Mouse (Mus musculus) intestine, postnatal 0 days (tissue): ENCODE measurements around the gene Ranbp10. TPM values are rescaled to one million over a fixed set of nuclear protein-coding genes. Genes with fewer than 3 reads are reported as not detected.
A peak's percentile ranks its signal among the peaks of the same experiment; 100 is the strongest.

ENCODE experiments used
- ATAC-seq: fragments of 200-750 bp; cut with Nextera tagmentation; 2 replicates; pipeline ENCODE4 v1.8.0; 2017; ENCODE audit warnings: mild to moderate bottlenecking, moderate TSS enrichment, moderate library complexity
- H3K27ac ChIP-seq: fragments of 300-500 bp; sonication (generic); 2 replicates; pipeline ENCODE4 v1.5.1; 2014; ENCODE audit warnings: mild to moderate bottlenecking, low read depth, low read length, moderate library complexity
- H3K27me3 ChIP-seq: fragments of 300-500 bp; sonication (generic); replicated peaks from 2 replicates; pipeline ENCODE4 v1.6.1; 2014; ENCODE audit warnings: low read length, mixed read lengths; ENCODE audit not compliant: control insufficient read depth, insufficient read depth
- H3K36me3 ChIP-seq: fragments of 300-500 bp; sonication (generic); 2 replicates; pipeline ENCODE4 v1.6.1; 2014; ENCODE audit warnings: mild to moderate bottlenecking, moderate library complexity; ENCODE audit not compliant: control insufficient read depth, insufficient read depth
- H3K4me1 ChIP-seq: fragments of 300-500 bp; sonication (generic); replicated peaks from 2 replicates; pipeline ENCODE4 v1.6.1; 2014; ENCODE audit warnings: antibody characterized with exemption, low read length, mixed read lengths; ENCODE audit not compliant: control insufficient read depth, insufficient read depth
- H3K4me2 ChIP-seq: fragments of 300-500 bp; sonication (generic); replicated peaks from 2 replicates; pipeline ENCODE4 v1.6.1; 2014; ENCODE audit warnings: low read depth, mild to moderate bottlenecking, moderate library complexity
- H3K4me3 ChIP-seq: fragments of 300-500 bp; sonication (generic); 2 replicates; pipeline ENCODE4 v1.5.1; 2014; ENCODE audit warnings: low read depth, low read length
- H3K9ac ChIP-seq: fragments of 300-500 bp; sonication (generic); 2 replicates; pipeline ENCODE4 v1.6.1; 2014; ENCODE audit warnings: mild to moderate bottlenecking, low read depth, low read length
- H3K9me3 ChIP-seq: fragments of 300-500 bp; sonication (generic); 2 replicates; pipeline ENCODE4 v1.6.1; 2016; ENCODE audit warnings: mixed run types; ENCODE audit not compliant: control insufficient read depth
- CTCF ChIP-seq: sonication (generic); IDR thresholded peaks from 2 replicates; pipeline ENCODE4 v1.5.1; 2016; ENCODE audit warnings: low read depth, mild to moderate bottlenecking, control low read depth, antibody characterized with exemption, moderate library complexity
- WGBS: fragments of 180-500 bp; shearing (Covaris S2); extraction: QIAGEN DNeasy Blood & Tissue Kit; methylation state at CpG from one replicate; pipeline ENCODE4 v1.1.7; 2014; 5-methylcytosine and 5-hydroxymethylcytosine counted together
- polyA plus RNA-seq: library from polyadenylated mRNA; unstranded; fragments of >200 nt; fragmentation: Nextera tagmentation; extraction: Ambion mirVana; gene quantifications from 2 replicates; pipeline ENCODE4 v1.2.1, GENCODE M21; 2015

The Ranbp10 gene
- polyA plus RNA-seq, 1 experiment from 2014 or later = 4.1 TPM

- no peak overlapping the region; the same call in 1 of the 2 replicates for H3K27ac ChIP-seq
- no peak for TF ChIP-seq CTCF
- no peak overlapping the region for H3K4me2 ChIP-seq
- peaks cover 76% of the 10 kb centered on the region for H3K36me3 ChIP-seq
- no peaks in the 10 kb centered on the region for H3K4me1 ChIP-seq
- no peak overlapping the region for H3K9ac ChIP-seq
- H3K4me3 ChIP-seq = no peak overlapping the region
- no peaks in the 10 kb centered on the region for H3K9me3 ChIP-seq
- ATAC-seq = no peak
- WGBS = 92% methylated on average over 12 of the region's 12 CpGs
- no peaks in the 10 kb centered on the region for H3K27me3 ChIP-seq
Measured at GRCm38 (mm10) chr8:105771398-105772175, 55.6 kb downstream of the Ranbp10 start.

- H3K36me3 ChIP-seq = peaks cover 67% of the 10 kb centered on the region
- H3K4me3 ChIP-seq = no peak overlapping the region
- peak; percentile 76 for TF ChIP-seq CTCF
- no peak overlapping the region for H3K4me2 ChIP-seq
- 83% methylated on average over 1 of the region's 1 CpGs for WGBS
- no peak for ATAC-seq
- no peak overlapping the region for H3K27ac ChIP-seq
- H3K9me3 ChIP-seq = no peaks in the 10 kb centered on the region
- H3K4me1 ChIP-seq = no peaks in the 10 kb centered on the region
- no peak overlapping the region for H3K9ac ChIP-seq
- no peaks in the 10 kb centered on the region for H3K27me3 ChIP-seq
Measured at GRCm38 (mm10) chr8:105770609-105771008, 56.5 kb downstream of the Ranbp10 start.

GRCm38 (mm10) chr8:105768485-105769257 is 58.5 kb downstream of the Ranbp10 start:
- H3K9ac ChIP-seq = no peak overlapping the region
- ATAC-seq = no peak
- WGBS = 96% methylated on average over 5 of the region's 5 CpGs
- H3K4me3 ChIP-seq = no peak overlapping the region
- H3K27ac ChIP-seq = no peak overlapping the region
- H3K4me2 ChIP-seq = no peak overlapping the region
- peaks cover 49% of the 10 kb centered on the region for H3K36me3 ChIP-seq
- no peaks in the 10 kb centered on the region for H3K9me3 ChIP-seq
- H3K27me3 ChIP-seq = no peaks in the 10 kb centered on the region
- H3K4me1 ChIP-seq = no peaks in the 10 kb centered on the region
- no peak for TF ChIP-seq CTCF

- no peaks in the 10 kb centered on the region for H3K4me1 ChIP-seq
- peak within 1 kb of the TSS; percentile 66 for H3K4me3 ChIP-seq
- peak within 1 kb of the TSS; percentile 90 for H3K4me2 ChIP-seq
- WGBS = 2% methylated on average over 57 of the region's 57 CpGs
- peak within 1 kb of the TSS; percentile 50 for H3K9ac ChIP-seq
- peak; percentile 89 for ATAC-seq
- no peak for TF ChIP-seq CTCF
- H3K9me3 ChIP-seq = no peaks in the 10 kb centered on the region
- no peaks in the 10 kb centered on the region for H3K36me3 ChIP-seq
- H3K27ac ChIP-seq = no peak within 1 kb of the TSS
- peaks cover 7% of the 10 kb centered on the region; the same call in 1 of the 2 replicates for H3K27me3 ChIP-seq
Measured at GRCm38 (mm10) chr8:105758277-105759108, 68.7 kb downstream of the Ranbp10 start, which contains the start of gene Gfod2. Gene Gfod2, minus strand, starts transcription at chr8:105758664.

- no peak overlapping the region for H3K27ac ChIP-seq
- H3K9ac ChIP-seq = peak overlapping the region; percentile 50
- peaks cover 7% of the 10 kb centered on the region; the same call in 1 of the 2 replicates for H3K27me3 ChIP-seq
- peak overlapping the region; percentile 66 for H3K4me3 ChIP-seq
- no peak for ATAC-seq
- 4% methylated on average over 12 of the region's 12 CpGs for WGBS
- H3K9me3 ChIP-seq = no peaks in the 10 kb centered on the region
- H3K4me2 ChIP-seq = peak overlapping the region; percentile 90
- H3K4me1 ChIP-seq = no peaks in the 10 kb centered on the region
- TF ChIP-seq CTCF = no peak
- H3K36me3 ChIP-seq = no peaks in the 10 kb centered on the region
Measured at GRCm38 (mm10) chr8:105757796-105758276, 69.3 kb downstream of the Ranbp10 start.
